Mouse (Mus musculus) midbrain, postnatal 0 days (tissue): ENCODE results near the gene Pth2. TPM values are rescaled to one million over a fixed set of nuclear protein-coding genes. Genes with fewer than 3 reads are reported as not detected.
A peak's percentile ranks its signal among the peaks of the same experiment; 100 is the strongest.

Experiments used
- ATAC-seq: fragments of 200-750 bp; cut with Nextera tagmentation; 2 replicates; pipeline ENCODE4 v1.8.0; 2017; ENCODE audit warnings: moderate number of reproducible peaks, mild to moderate bottlenecking, moderate TSS enrichment, moderate library complexity; ENCODE audit not compliant: low FRiP score
- DNase-seq: peaks from one replicate; pipeline ENCODE4 v3.0.0-alpha.2; 2015; ENCODE audit warnings: low spot score
- H3K27ac ChIP-seq: fragments of 300-500 bp; sonication (generic); 2 replicates; pipeline ENCODE4 v1.5.1; 2014; ENCODE audit warnings: low read depth, mild to moderate bottlenecking, low read length, mixed read lengths
- H3K27me3 ChIP-seq: fragments of 300-500 bp; sonication (generic); 2 replicates; pipeline ENCODE4 v1.6.1; 2014; ENCODE audit warnings: low read length, control low read depth, mixed read lengths; ENCODE audit not compliant: insufficient read depth
- H3K36me3 ChIP-seq: fragments of 300-500 bp; sonication (generic); 2 replicates; pipeline ENCODE4 v1.6.1; 2014; ENCODE audit warnings: low read length, control low read depth, mixed read lengths; ENCODE audit not compliant: insufficient read depth
- H3K4me1 ChIP-seq: fragments of 300-500 bp; sonication (generic); 2 replicates; pipeline ENCODE4 v1.6.1; 2014; ENCODE audit warnings: mild to moderate bottlenecking, control low read depth, antibody characterized with exemption, low read length, mixed read lengths; ENCODE audit not compliant: insufficient read depth
- H3K4me2 ChIP-seq: fragments of 300-500 bp; sonication (generic); 2 replicates; pipeline ENCODE4 v1.6.1; 2014; ENCODE audit warnings: low read depth, mild to moderate bottlenecking, low read length, mixed read lengths; ENCODE audit not compliant: poor library complexity, severe bottlenecking
- H3K4me3 ChIP-seq: fragments of 300-500 bp; sonication (generic); 2 replicates; pipeline ENCODE4 v1.5.1; 2014; ENCODE audit warnings: low read depth, mild to moderate bottlenecking, low read length, moderate library complexity
- H3K9ac ChIP-seq: fragments of 300-500 bp; sonication (generic); replicated peaks from 2 replicates; pipeline ENCODE4 v1.6.1; 2014; ENCODE audit warnings: mild to moderate bottlenecking, low read length, moderate library complexity, mixed read lengths; ENCODE audit not compliant: poor library complexity, severe bottlenecking
- H3K9me3 ChIP-seq: fragments of 300-500 bp; sonication (generic); 2 replicates; pipeline ENCODE4 v1.6.1; 2016; ENCODE audit warnings: low read length, control low read depth
- CTCF ChIP-seq: IDR thresholded peaks from 2 replicates; pipeline ENCODE4 v1.5.1; 2016; ENCODE audit warnings: antibody characterized with exemption, mild to moderate bottlenecking
- WGBS: fragments of 180-500 bp; shearing (Covaris S2); extraction: QIAGEN DNeasy Blood & Tissue Kit; methylation state at CpG from one replicate; pipeline ENCODE4 v1.1.7; 2014; 5-methylcytosine and 5-hydroxymethylcytosine counted together
- polyA plus RNA-seq: library from polyadenylated mRNA; unstranded; fragments of >200 nt; fragmentation: Nextera tagmentation; extraction: Ambion mirVana; gene quantifications from 2 replicates; pipeline ENCODE4 v1.2.1, GENCODE M21; 2015
- total RNA-seq: library from RNA; depleted of rRNA; stranded (reverse); fragments of >200 nt; gene quantifications from 2 replicates; pipeline ENCODE4 v1.2.3, GENCODE M21; 2014

Pth2 gene
- total and polyA plus RNA-seq, 2 experiments from 2014 or later = 0.93 TPM; not detected in 1

DNA sequence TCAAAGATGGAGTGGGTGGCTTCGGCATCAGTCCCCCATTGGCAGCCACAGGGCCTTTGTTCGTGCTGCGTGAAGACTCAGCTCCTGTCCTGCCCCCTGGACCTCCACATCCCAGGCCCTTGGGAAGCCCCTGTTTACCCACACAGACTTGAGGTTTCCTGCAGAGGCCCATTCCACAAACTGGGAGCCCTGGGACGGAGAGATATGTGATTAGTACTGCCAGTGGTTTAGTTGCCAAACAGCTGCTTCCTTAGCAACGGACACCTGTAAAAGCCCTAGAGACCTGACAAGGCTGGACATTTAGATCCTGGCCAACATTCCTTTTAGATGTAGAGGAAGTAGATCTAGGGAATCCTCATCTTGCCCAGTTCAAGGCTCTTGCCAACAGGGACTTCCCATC lies 38.9 kb upstream of the Pth2 start:
- DNase-seq (no peak), ATAC-seq (no peak)
- no peak overlapping the region for H3K4me3 ChIP-seq
- no peak overlapping the region for H3K27ac ChIP-seq
- H3K9me3 ChIP-seq = no peaks in the 10 kb centered on the region
- no peak for TF ChIP-seq CTCF
- no peaks in the 10 kb centered on the region for H3K4me1 ChIP-seq
- H3K36me3 ChIP-seq = peaks cover 3% of the 10 kb centered on the region; the same call in 1 of the 2 replicates
- WGBS = 92% methylated on average over 5 of the region's 5 CpGs
- no peak overlapping the region for H3K4me2 ChIP-seq
- no peaks in the 10 kb centered on the region for H3K27me3 ChIP-seq
- no peak overlapping the region for H3K9ac ChIP-seq

DNA sequence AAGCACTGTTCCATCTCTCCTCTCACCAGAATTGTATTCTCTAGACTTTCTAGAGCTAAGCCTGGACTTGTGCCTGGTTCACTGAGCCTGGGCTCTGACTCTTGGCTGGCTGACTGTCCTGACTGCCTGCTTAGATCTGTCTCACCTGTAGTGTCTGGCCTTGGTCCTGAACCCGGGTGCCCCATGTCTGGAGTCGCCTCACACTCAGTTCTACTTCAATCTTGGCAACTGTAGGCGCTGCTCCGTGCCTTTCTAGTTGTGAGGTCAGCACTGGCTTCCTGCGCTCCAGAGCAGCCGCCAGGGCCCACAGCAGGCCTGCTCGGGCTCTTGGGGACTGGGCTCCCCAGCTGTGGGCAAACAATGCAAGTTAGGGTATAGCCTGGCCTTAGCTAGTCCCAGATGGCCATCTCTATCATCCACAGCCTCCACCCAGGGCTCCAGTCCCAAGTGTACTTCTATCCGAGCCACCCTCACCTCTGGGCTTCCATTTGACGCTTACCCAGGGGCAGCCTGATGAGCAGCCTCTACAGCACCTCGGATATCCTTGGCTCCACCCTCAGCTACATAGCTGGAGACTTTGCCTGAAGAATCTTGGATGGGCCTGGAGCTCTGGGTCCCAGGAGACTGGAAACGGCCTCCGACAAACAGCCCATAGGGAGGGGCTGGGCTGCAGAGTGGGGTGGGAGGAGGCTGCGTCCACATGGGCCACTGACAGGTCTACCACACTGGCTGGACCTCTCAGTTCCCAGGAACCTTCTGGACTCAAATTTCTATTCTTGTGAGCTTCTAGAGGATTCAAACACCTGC lies 36.2 kb upstream of the Pth2 start:
- Histone ChIP-seq H3K9ac (0 out of 2 replicates have a peak overlapping the region, but pooled peaks have one; percentile 9), H3K36me3 (peaks cover 5% of the 10 kb centered on the region; the same call in 1 of the 2 replicates), H3K27ac (no peak overlapping the region), H3K4me2 (no peak overlapping the region), H3K4me3 (no peak overlapping the region), H3K9me3 (no peaks in the 10 kb centered on the region), H3K27me3 (no peaks in the 10 kb centered on the region), H3K4me1 (no peaks in the 10 kb centered on the region)
- no peak for ATAC-seq
- 89% methylated on average over 13 of the region's 13 CpGs for WGBS
- no peak for DNase-seq
- no peak for TF ChIP-seq CTCF

DNA sequence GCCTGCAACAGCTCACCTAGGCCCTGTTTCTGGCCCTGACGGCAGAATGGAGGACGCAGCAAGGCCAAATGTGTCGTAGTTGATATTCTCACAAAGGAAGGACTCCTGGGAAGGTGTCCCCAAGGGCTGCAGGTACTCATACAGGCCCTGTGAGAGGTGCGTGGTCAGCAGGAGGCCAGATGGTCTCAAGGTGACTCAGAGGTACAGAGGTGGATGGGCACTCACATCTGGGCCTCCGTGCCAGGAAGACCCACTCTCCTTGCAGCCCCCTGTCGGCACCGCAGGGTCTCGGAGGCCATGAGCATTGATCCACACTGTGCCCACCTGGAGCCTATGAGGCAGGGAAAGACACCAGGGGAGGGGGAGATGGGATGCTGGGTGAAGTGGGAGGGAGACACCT lies 35.3 kb upstream of the Pth2 start:
- Histone ChIP-seq H3K27me3 (no peaks in the 10 kb centered on the region), H3K36me3 (peaks cover 5% of the 10 kb centered on the region; the same call in 1 of the 2 replicates), H3K9ac (no peak overlapping the region), H3K27ac (no peak overlapping the region), H3K4me2 (no peak overlapping the region), H3K4me3 (no peak overlapping the region), H3K4me1 (no peaks in the 10 kb centered on the region), H3K9me3 (no peaks in the 10 kb centered on the region)
- WGBS = 97% methylated on average over 8 of the region's 8 CpGs
- no peak for TF ChIP-seq CTCF
- no peak for DNase-seq
- no peak for ATAC-seq

DNA sequence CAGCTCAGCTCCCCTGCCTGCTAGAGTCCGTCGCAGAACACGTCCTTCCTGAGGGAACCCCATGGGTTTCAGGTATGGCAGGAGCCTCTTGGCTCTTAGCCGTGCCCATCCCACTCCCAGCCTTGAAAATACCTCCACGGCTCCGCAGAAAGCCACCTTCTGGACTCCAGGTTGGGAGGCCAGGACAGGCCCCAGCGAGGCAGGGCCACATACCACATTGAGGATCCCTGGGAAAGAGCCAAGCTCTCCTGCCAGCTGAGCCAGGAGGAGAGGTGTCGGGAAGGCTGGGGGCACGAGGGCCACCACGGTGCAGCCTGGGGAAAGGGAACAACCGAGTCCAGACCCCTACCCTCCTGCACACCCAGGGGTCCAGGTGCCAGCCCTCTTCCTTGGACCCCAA lies 33.5 kb upstream of the Pth2 start:
- no peak for DNase-seq
- no peak overlapping the region for H3K27ac ChIP-seq
- H3K36me3 ChIP-seq = peaks cover 5% of the 10 kb centered on the region; the same call in 1 of the 2 replicates
- no peaks in the 10 kb centered on the region for H3K4me1 ChIP-seq
- H3K4me3 ChIP-seq = no peak overlapping the region
- H3K9me3 ChIP-seq = no peaks in the 10 kb centered on the region
- 88% methylated on average over 11 of the region's 11 CpGs for WGBS
- ATAC-seq = no peak
- no peak for TF ChIP-seq CTCF
- no peak overlapping the region for H3K9ac ChIP-seq
- no peaks in the 10 kb centered on the region for H3K27me3 ChIP-seq
- H3K4me2 ChIP-seq = no peak overlapping the region

DNA sequence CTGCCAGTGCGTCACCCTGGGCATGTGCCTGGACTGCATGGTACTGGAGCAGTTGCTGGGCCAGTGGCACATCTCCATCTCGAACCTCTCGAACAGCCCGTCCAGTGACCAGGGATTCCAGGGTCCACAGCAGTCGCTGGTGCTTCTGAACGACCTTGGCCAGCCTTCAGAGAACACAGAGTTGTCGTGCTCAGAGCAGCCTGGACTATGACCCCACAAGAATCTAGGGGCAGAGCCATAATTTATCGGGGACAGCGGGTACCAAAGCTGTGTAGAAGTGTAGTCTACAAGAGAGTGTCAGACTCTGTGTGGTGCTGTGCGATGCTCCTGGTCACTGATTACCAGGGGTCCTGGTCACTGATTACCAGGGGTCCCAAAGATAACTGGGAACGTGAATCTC lies 32.9 kb upstream of the Pth2 start:
- Histone ChIP-seq H3K4me2 (no peak overlapping the region), H3K4me1 (no peaks in the 10 kb centered on the region), H3K27ac (no peak overlapping the region), H3K9me3 (no peaks in the 10 kb centered on the region), H3K4me3 (no peak overlapping the region), H3K9ac (no peak overlapping the region), H3K36me3 (peaks cover 5% of the 10 kb centered on the region; the same call in 1 of the 2 replicates), H3K27me3 (no peaks in the 10 kb centered on the region)
- no peak for DNase-seq
- TF ChIP-seq CTCF = no peak
- ATAC-seq = no peak
- WGBS = 90% methylated on average over 11 of the region's 11 CpGs

DNA sequence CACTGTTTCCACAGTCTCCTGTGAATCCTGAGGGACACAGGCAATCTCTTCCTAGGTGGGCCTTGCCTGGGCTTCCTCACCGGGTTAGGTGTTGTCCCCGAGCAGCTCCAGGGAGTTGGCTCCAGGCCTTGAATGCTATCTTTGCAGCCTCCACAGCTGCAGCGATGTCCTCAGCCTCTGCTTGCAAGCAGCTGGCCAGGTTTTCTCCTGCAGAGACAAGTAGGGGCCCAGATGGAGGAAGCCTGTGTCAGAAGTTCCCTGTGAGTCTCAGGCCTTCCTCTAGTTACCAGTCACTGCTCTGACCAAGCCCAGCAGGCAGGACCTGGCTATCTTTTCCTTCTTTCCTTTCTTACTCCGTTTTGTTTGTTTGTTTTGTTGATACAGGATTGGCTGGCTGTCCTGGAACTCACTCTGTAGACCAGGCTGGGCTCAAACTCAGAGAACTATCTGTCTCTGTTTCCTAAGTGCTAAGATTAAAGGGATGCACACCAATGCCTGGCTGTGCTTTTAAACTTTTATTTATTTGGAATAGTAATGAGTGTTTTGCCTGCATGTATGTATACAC lies 32.2 kb upstream of the Pth2 start:
- no peak overlapping the region for H3K4me3 ChIP-seq
- H3K36me3 ChIP-seq = peaks cover 5% of the 10 kb centered on the region; the same call in 1 of the 2 replicates
- no peaks in the 10 kb centered on the region for H3K4me1 ChIP-seq
- no peaks in the 10 kb centered on the region for H3K27me3 ChIP-seq
- no peak for DNase-seq
- no peaks in the 10 kb centered on the region for H3K9me3 ChIP-seq
- WGBS = 64% methylated on average over 4 of the region's 4 CpGs
- no peak overlapping the region for H3K4me2 ChIP-seq
- H3K9ac ChIP-seq = no peak overlapping the region
- no peak for TF ChIP-seq CTCF
- no peak overlapping the region for H3K27ac ChIP-seq
- no peak for ATAC-seq
